Mouse (Mus musculus) MEL (cell line): ENCODE results near the gene Serpinf2. TPM values are rescaled to one million over a fixed set of nuclear protein-coding genes. Genes with fewer than 3 reads are reported as not detected.

ENCODE experiments used
- DNase-seq: peaks from one replicate; pipeline ENCODE4 v3.0.0; 2011; ENCODE audit warnings: low read depth, low spot score
- H3K27ac ChIP-seq: 2 replicates; pipeline ENCODE4 v1.5.1; 2012; ENCODE audit warnings: low read depth, mild to moderate bottlenecking, control low read depth, low read length, moderate library complexity; ENCODE audit not compliant: control insufficient read depth
- H3K27me3 ChIP-seq, 2 experiments: fragments of 150-350 bp in 1 of 2; sonication (generic) in 1 of 2; 2 replicates each; pipeline ENCODE4 v1.6.1; 2012; ENCODE audit warnings: low read length in 2 of 2, mild to moderate bottlenecking in 2 of 2, improper control_type of control experiment in 1 of 2, moderate library complexity in 1 of 2; ENCODE audit not compliant: insufficient read depth in 2 of 2, control insufficient read depth in 1 of 2
- H3K36me3 ChIP-seq, 2 experiments: 2 replicates each; pipeline ENCODE4 v1.6.1; 2012 to 2014; ENCODE audit warnings: low read length in 2 of 2, improper control_type of control experiment in 1 of 2, inconsistent platforms in 1 of 2, mild to moderate bottlenecking in 1 of 2; ENCODE audit not compliant: insufficient read depth in 2 of 2, control insufficient read depth in 1 of 2
- H3K4me1 ChIP-seq, 2 experiments: fragments of 150-350 bp in 1 of 2; sonication (generic) in 1 of 2; 2 replicates each; pipeline ENCODE4 v1.6.1; 2012; ENCODE audit warnings: low read length in 2 of 2, improper control_type of control experiment in 1 of 2, mild to moderate bottlenecking in 1 of 2; ENCODE audit not compliant: insufficient read depth in 2 of 2, control insufficient read depth in 1 of 2
- H3K4me3 ChIP-seq, 2 experiments: fragments of 150-350 bp in 1 of 2; sonication (generic) in 1 of 2; 2 replicates each; pipeline ENCODE4 v1.5.1; 2012; ENCODE audit warnings: low read depth in 2 of 2, low read length in 2 of 2, mild to moderate bottlenecking in 2 of 2, moderate library complexity in 2 of 2, control low read depth in 1 of 2, improper control_type of control experiment in 1 of 2; ENCODE audit not compliant: control insufficient read depth in 1 of 2, insufficient read depth in 1 of 2
- H3K79me2 ChIP-seq: 2 replicates; pipeline ENCODE4 v1.6.1; 2012; ENCODE audit warnings: mild to moderate bottlenecking, low read length, moderate library complexity; ENCODE audit not compliant: control insufficient read depth, poor library complexity, insufficient read depth
- H3K9ac ChIP-seq: 2 replicates; pipeline ENCODE4 v1.6.1; 2012; ENCODE audit warnings: low read depth, mild to moderate bottlenecking, control low read depth, low read length, moderate library complexity; ENCODE audit not compliant: control insufficient read depth, poor library complexity, severe bottlenecking
- H3K9me3 ChIP-seq: fragments of 150-350 bp; sonication (generic); replicated peaks from 2 replicates; pipeline ENCODE4 v1.6.1; 2012; ENCODE audit warnings: mild to moderate bottlenecking, low read length, improper control_type of control experiment, moderate library complexity; ENCODE audit not compliant: insufficient read depth
- BHLHE40 ChIP-seq: IDR thresholded peaks from 2 replicates; pipeline ENCODE4 v1.6.1; 2012; ENCODE audit warnings: low read depth, mild to moderate bottlenecking, inconsistent platforms, low read length, improper control_type of control experiment, borderline replicate concordance
- CHD1 ChIP-seq: IDR thresholded peaks from 2 replicates; pipeline ENCODE4 v1.6.1; 2012; ENCODE audit warnings: low read depth, mild to moderate bottlenecking, inconsistent platforms, low read length, improper control_type of control experiment
- E2F4 ChIP-seq: IDR thresholded peaks from 2 replicates; pipeline ENCODE4 v1.6.1; 2011; ENCODE audit warnings: low read depth, low read length, improper control_type of control experiment, borderline replicate concordance
- GABPA ChIP-seq: IDR thresholded peaks from 2 replicates; pipeline ENCODE4 v1.6.1; 2012; ENCODE audit warnings: low read depth, mild to moderate bottlenecking, inconsistent platforms, low read length, improper control_type of control experiment, moderate library complexity
- GATA1 ChIP-seq: IDR thresholded peaks from 2 replicates; pipeline ENCODE4 v1.6.1; 2011; ENCODE audit warnings: low read depth, low read length, improper control_type of control experiment
- HCFC1 ChIP-seq: IDR thresholded peaks from 2 replicates; pipeline ENCODE4 v1.6.1; 2012; ENCODE audit warnings: low read depth, mild to moderate bottlenecking, inconsistent platforms, low read length, improper control_type of control experiment, moderate library complexity
- JUND ChIP-seq: IDR thresholded peaks from 2 replicates; pipeline ENCODE4 v1.6.1; 2011; ENCODE audit warnings: low read depth, mild to moderate bottlenecking, improper control_type of control experiment, low read length
- MAZ ChIP-seq: IDR thresholded peaks from 2 replicates; pipeline ENCODE4 v1.6.1; 2012; ENCODE audit warnings: low read depth, mild to moderate bottlenecking, inconsistent platforms, low read length, improper control_type of control experiment
- MEF2A ChIP-seq: IDR thresholded peaks from 2 replicates; pipeline ENCODE4 v1.6.1; 2014; ENCODE audit warnings: low read depth, mild to moderate bottlenecking, inconsistent platforms, low read length, improper control_type of control experiment; ENCODE audit not compliant: poor library complexity, insufficient replicate concordance, severe bottlenecking; ENCODE audit errors: extremely low read depth
- MXI1 ChIP-seq: IDR thresholded peaks from 2 replicates; pipeline ENCODE4 v1.6.1; 2011; ENCODE audit warnings: mild to moderate bottlenecking, low read depth, low read length, improper control_type of control experiment
- NELFE ChIP-seq: IDR thresholded peaks from 2 replicates; pipeline ENCODE4 v1.6.1; 2011; ENCODE audit warnings: low read depth, low read length, improper control_type of control experiment
- POLR2AphosphoS5 ChIP-seq: IDR thresholded peaks from 2 replicates; pipeline ENCODE4 v1.6.1; 2012; ENCODE audit warnings: low read depth, borderline replicate concordance, mild to moderate bottlenecking, inconsistent platforms, low read length, moderate library complexity, mixed read lengths
- SIN3A ChIP-seq: IDR thresholded peaks from 2 replicates; pipeline ENCODE4 v1.6.1; 2012; ENCODE audit warnings: low read length, improper control_type of control experiment, inconsistent platforms
- SMC3 ChIP-seq: IDR thresholded peaks from 2 replicates; pipeline ENCODE4 v1.6.1; 2011; ENCODE audit warnings: low read depth, low read length, improper control_type of control experiment
- TAL1 ChIP-seq: IDR thresholded peaks from 2 replicates; pipeline ENCODE4 v1.6.1; 2012; ENCODE audit warnings: mild to moderate bottlenecking, inconsistent platforms, low read length, moderate library complexity, mixed read lengths
- TCF12 ChIP-seq: IDR thresholded peaks from 2 replicates; pipeline ENCODE4 v1.6.1; 2014; ENCODE audit warnings: low read depth, mild to moderate bottlenecking, inconsistent platforms, low read length, improper control_type of control experiment, moderate library complexity
- UBTF ChIP-seq: IDR thresholded peaks from 2 replicates; pipeline ENCODE4 v1.6.1; 2012; ENCODE audit warnings: low read depth, mild to moderate bottlenecking, inconsistent platforms, low read length, improper control_type of control experiment, moderate library complexity, borderline replicate concordance; ENCODE audit not compliant: insufficient read depth
- USF1 ChIP-seq: IDR thresholded peaks from 2 replicates; pipeline ENCODE4 v1.6.1; 2014; ENCODE audit warnings: low read depth, mild to moderate bottlenecking, inconsistent platforms, low read length, improper control_type of control experiment, moderate library complexity
- USF2 ChIP-seq, 2 experiments: IDR thresholded peaks; 2 replicates each; pipeline ENCODE4 v1.6.1; 2011 to 2012; ENCODE audit warnings: improper control_type of control experiment in 2 of 2, low read length in 2 of 2, borderline replicate concordance in 1 of 2, inconsistent platforms in 1 of 2, low read depth in 1 of 2, mild to moderate bottlenecking in 1 of 2; ENCODE audit not compliant: insufficient read depth in 1 of 2
- ZC3H11A ChIP-seq: IDR thresholded peaks from 2 replicates; pipeline ENCODE4 v1.6.1; 2012; ENCODE audit warnings: low read depth, mild to moderate bottlenecking, inconsistent platforms, low read length, improper control_type of control experiment
- ZKSCAN1 ChIP-seq: IDR thresholded peaks from 2 replicates; pipeline ENCODE4 v1.6.1; 2012; ENCODE audit warnings: low read depth, mild to moderate bottlenecking, inconsistent platforms, low read length, improper control_type of control experiment, moderate library complexity
- ZNF384 ChIP-seq: IDR thresholded peaks from 2 replicates; pipeline ENCODE4 v1.6.1; 2012; ENCODE audit warnings: low read depth, mild to moderate bottlenecking, inconsistent platforms, low read length, improper control_type of control experiment
- polyA plus RNA-seq, 2 experiments: library from polyadenylated mRNA; stranded (reverse) in 1 of 2; unstranded in 1 of 2; fragments of >175 nt in 1 of 2; fragments of >200 nt in 1 of 2; gene quantifications; 2 replicates each; pipeline versions ENCODE4 v1.2.1 to v1.2.4; 2012; ENCODE audit warnings: low replicate concordance in 2 of 2, low read depth in 1 of 2; ENCODE audit not compliant: insufficient read length in 2 of 2, insufficient read depth in 1 of 2, missing spikeins in 1 of 2
- total RNA-seq: library from RNA; depleted of rRNA; stranded (reverse); fragments of 300-350 nt; gene quantifications from 2 replicates; pipeline ENCODE4 v1.2.3, GENCODE M21; 2012

Gene Serpinf2
- total and polyA plus RNA-seq, 3 experiments = 0.07 TPM; not detected in 2

DNA sequence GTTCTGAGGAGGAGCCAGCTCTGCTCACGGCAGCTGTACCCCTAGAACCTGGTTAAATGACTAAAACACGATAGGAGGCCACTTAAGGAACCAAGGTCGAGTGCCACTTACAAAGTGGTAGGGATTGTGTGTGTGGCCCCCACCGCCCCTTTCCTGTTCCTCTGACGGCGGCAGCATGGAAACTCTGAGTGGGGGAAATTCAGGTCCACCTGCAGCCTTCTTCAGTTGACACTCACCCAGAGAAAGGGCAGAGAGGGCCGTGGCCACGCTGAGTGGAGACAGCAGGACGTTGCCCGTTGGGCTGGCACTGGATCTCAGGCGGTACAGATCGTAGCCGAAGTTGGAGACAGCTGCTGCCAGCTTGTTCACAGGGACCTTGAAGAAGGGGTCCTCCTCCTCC, 23.4 kb downstream of the Serpinf2 start:
- DNase-seq = no peak
- H3K27ac ChIP-seq = no peak overlapping the region
- H3K9me3 ChIP-seq = no peaks in the 10 kb centered on the region
- TF ChIP-seq SMC3 (no peak), MEF2A (no peak), TAL1 (no peak), TCF12 (no peak), CHD1 (no peak), MXI1 (no peak), MAZ (no peak), UBTF (no peak)
- peaks cover 0 to 10% of the 10 kb centered on the region in 2 experiments; a peak in 2 of 4 replicates for H3K4me1 ChIP-seq
- H3K27me3 ChIP-seq = no peaks in the 10 kb centered on the region
- H3K9ac ChIP-seq = no peak overlapping the region
- H3K79me2 ChIP-seq = no peaks in the 10 kb centered on the region
- no peak overlapping the region for H3K4me3 ChIP-seq
- no peaks in the 10 kb centered on the region for H3K36me3 ChIP-seq

DNA sequence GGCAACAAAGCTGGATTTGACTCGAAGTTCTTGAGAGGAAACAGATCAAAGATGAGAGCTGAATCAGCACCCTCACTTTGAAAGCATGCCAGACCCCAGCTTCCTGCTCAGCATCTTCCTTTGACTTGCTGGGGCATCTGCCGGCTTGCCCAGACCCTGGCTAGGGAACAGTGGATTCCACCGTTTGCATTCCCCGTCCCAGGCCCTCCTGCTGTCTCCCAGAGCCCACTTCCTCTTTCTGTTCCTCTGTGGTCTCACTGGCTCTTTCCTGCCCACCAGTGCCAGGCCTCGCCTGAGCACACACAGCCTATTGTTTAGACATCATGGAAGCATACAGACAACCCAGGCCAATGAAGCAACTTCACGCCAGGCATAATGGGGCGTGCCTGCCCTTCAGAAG, 24.3 kb downstream of the Serpinf2 start:
- Histone ChIP-seq H3K9me3 (no peaks in the 10 kb centered on the region), H3K27ac (no peak overlapping the region), H3K79me2 (no peaks in the 10 kb centered on the region), H3K4me3 (no peak overlapping the region), H3K36me3 (no peaks in the 10 kb centered on the region), H3K4me1 (peaks cover 0 to 10% of the 10 kb centered on the region in 2 experiments; a peak in 2 of 4 replicates), H3K27me3 (no peaks in the 10 kb centered on the region), H3K9ac (no peak overlapping the region)
- TF ChIP-seq HCFC1 (no peak), POLR2AphosphoS5 (no peak), TCF12 (no peak), NELFE (no peak), ZNF384 (no peak), UBTF (no peak), USF1 (no peak), MEF2A (no peak), SIN3A (no peak)
- peak; percentile 71 for DNase-seq

DNA sequence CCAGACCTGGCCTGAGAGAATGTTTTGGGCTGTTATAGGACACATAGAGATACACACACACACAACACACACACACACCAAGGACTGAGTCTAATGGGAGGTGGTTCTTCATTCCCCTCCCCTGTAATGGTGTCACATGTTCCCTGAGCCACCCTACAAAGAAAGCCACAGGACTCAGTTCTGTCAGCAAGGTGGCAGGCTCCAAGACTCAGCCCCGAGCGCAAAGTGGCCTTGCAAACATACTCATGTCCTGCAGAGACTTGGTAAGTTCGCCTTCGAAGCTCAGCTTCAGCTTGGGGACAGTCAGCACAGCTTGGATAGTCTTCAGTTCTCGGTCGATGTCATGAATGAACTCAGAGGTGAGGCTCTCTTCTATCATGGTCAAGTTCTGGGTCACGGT, 28.8 kb downstream of the Serpinf2 start:
- no peak for DNase-seq
- no peak overlapping the region for H3K27ac ChIP-seq
- H3K4me1 ChIP-seq = peaks cover 0 to 10% of the 10 kb centered on the region in 2 experiments; a peak in 2 of 4 replicates

More for the DNA sequence above, 28.8 kb downstream of the Serpinf2 start:
- Histone ChIP-seq H3K4me3 (no peak overlapping the region), H3K27me3 (no peaks in the 10 kb centered on the region), H3K9ac (no peak overlapping the region), H3K9me3 (no peaks in the 10 kb centered on the region), H3K79me2 (no peaks in the 10 kb centered on the region), H3K36me3 (no peaks in the 10 kb centered on the region)
- TF ChIP-seq ZKSCAN1 = no peak
- TF ChIP-seq ZC3H11A = no peak
- TF ChIP-seq POLR2AphosphoS5 = no peak
- TF ChIP-seq USF2 (IDR thresholded peaks at IDR 0.05; ENCODE audit: borderline replicate concordance in 1 of 2, insufficient read depth in 1 of 2, low read depth in 1 of 2, low read length in 2 of 2) = no peak
- TF ChIP-seq SMC3 = no peak
- no peak for TF ChIP-seq GATA1
- no peak for TF ChIP-seq GABPA
- TF ChIP-seq BHLHE40 = no peak
- TF ChIP-seq E2F4 = no peak
- no peak for TF ChIP-seq JUND
